Mouse (Mus musculus) granulocyte monocyte progenitor cell, adult 5-6 weeks (primary cell): ENCODE results near the gene Prr23a1. TPM values are rescaled to one million over a fixed set of nuclear protein-coding genes. Genes with fewer than 3 reads are reported as not detected.
"Not testable (repeated sequence)": the region's sequence is repeated elsewhere in the genome, so short reads cannot be mapped to it uniquely, and the experiment has no call there.

ENCODE experiments used
- ATAC-seq: replicated peaks from 2 replicates; pipeline ENCODE4 v1.8.0; 2016; ENCODE audit warnings: mild to moderate bottlenecking, moderate TSS enrichment, inconsistent platforms; ENCODE audit not compliant: poor library complexity, severe bottlenecking
- total RNA-seq, 2 experiments: library from RNA; stranded (forward) in 1 of 2; stranded (reverse) in 1 of 2; fragments of 200-712, 200-1000 nt in 1 of 2; fragments of >200 nt in 1 of 2; fragmentation: Nextera tagmentation in 1 of 2; gene quantifications; 2 replicates each; pipeline ENCODE4 v1.2.3; 2014 to 2017

Prr23a1 gene
- not detected in 2 replicates for total RNA-seq (2014; fragmentation: Nextera tagmentation)
- not detected in 2 replicates for total RNA-seq (2017)

DNA sequence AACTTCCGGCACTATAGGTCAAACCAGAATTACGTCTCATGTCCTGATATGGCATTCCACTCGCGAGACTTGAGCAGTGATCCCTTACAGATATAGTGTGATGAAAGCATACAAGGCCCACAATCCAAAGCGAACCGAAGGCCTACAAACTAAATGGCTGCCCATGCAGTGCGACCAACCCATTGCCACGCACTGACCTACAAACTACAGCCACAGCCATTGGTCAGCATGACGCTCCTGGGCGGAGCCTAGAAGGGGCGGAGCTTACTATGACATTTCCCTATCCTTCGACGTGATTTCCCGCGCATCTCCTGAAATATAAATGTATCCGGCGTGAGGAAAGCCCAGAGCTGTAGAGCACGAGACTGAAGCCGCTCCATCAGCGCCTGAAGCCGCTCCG is at the start of gene Prr23a1:
Gene Prr23a1 (plus strand): TSS at position 387 of the 400 bp plus-strand sequence.
- ATAC-seq, result no peak

DNA sequence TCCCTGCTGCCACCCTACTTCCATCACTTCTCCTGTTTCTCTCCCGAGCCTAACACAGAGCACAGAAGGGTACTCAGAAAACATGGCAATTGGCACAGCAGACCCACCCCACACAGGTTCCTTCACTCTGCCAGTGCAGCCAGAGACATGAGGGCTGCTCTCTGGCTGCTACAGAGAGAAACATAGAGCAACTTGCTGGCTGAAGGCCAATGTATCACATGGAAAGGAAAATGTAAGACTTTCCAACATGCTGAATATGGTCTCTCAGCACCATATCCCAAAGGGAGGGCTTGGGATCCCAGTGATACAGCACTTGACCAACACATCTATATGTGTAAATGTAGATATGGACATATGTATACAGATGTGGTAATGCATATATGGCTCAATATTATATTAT is 43.3 kb upstream of the Prr23a1 start:
- no peak for ATAC-seq

DNA sequence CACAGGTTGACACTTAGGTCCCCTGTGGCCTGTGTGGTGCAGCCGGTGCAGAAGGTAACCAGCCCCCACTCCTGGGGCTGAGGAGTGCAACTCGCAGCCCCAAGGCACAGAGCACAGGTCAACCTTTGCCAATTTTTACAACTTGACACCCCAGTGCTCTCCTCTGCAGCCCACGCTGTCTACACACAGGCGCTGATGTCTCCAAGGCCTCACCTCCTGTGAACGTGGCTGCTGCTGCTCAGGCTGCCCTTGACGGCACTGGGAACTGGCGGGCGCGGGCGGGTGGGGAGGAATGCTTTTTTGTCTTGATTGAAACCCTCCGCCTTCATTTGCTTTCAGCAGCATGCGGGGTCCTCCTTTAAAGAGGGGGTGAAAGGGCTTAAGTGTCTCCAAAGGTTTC is 38.3 kb upstream of the Prr23a1 start:
- no peak for ATAC-seq

- ATAC-seq, result no peak
These were observed 36.8 kb upstream of the Prr23a1 start for GRCm38 (mm10) chr9:98805511-98805910.

GRCm38 (mm10) chr9:98805934-98806333 is 36.4 kb upstream of the Prr23a1 start:
- ATAC-seq, result no peak

DNA sequence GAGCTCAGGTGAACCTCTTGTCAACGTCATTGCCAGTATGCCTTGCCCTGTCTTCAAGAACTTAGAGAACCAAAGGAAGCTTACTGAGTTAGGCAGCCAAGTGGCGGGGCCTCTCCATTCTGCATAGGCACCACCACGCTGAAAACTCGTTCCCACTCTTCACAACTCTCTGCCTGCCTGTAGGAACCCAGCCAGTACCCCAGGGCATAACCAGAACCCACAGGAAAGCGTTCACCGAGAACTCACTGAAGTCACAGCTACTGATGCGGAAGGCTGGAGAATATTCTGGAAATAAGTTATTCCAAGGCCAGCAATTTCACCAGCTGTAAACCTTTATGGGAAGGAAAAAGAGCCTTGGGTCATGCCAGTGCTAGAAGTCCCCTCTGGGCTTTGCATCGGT is 34.7 kb upstream of the Prr23a1 start:
- ATAC-seq, result no peak

DNA sequence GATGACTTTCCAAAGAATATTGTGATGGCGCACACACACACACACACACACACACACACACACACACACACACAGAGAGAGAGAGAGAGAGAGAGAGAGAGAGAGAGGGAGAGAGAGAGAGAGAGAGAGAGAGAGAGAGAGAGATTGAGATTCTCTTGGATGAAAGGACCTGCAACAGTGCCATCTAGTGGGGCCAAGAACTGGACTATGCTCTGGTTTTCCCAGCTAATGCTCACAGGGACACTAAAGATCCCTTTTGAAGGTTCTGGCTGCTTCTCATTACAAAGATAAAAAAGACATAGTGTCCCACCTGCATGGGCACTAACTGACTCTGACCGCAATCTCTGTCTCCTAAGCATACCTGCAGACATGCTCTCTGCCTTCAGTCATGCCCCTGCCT is 32.8 kb upstream of the Prr23a1 start:
- ATAC-seq, result not testable (repeated sequence)

- ATAC-seq, result no peak
These were observed 26.2 kb upstream of the Prr23a1 start for GRCm38 (mm10) chr9:98816066-98816465.

GRCm38 (mm10) chr9:98817592-98817991 is 24.7 kb upstream of the Prr23a1 start:
- no peak for ATAC-seq

GRCm38 (mm10) chr9:98818971-98819370 is 23.3 kb upstream of the Prr23a1 start:
- ATAC-seq, result no peak

GRCm38 (mm10) chr9:98819481-98819880 is 22.8 kb upstream of the Prr23a1 start:
- no peak for ATAC-seq

DNA sequence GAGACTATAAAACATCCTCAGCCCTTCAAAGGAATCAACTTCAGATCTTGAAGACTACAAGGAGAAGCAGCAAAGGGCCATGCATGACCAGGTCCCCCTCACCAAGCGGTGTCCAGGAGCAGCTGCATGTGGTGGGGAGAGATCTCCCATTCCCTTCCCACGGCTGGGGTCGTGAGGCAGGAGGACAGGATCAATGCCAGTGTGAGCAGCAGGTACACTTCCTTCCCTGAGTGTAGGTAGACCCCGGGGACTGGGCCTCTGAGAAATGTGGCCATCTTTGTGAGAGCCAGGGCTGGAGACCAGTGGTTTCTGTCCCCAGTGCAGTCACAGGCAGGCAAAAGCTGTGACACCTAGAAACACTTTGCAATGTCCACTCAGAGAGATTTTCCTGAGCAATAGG is 21.8 kb upstream of the Prr23a1 start:
- ATAC-seq, result no peak

GRCm38 (mm10) chr9:98821067-98821466 is 21.2 kb upstream of the Prr23a1 start:
- no peak for ATAC-seq

DNA sequence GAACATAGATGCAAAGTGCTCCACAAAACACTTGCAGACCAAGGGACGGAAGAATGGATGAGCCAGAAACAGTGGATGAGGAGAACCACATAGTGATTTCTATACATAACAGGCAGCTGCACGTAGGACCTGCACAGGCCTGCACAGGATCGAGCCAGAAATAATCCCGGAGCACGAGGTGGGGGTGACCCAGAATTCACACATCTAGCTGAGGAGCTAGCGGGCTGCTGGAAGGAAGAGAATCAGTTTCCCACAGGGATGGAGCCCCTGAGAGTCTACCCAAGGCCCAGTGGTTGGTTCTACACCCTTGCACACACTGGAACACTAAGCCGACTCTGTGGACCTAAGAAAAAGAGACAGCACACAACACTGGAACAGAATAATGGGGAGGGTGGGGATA is 18.5 kb upstream of the Prr23a1 start:
- no peak for ATAC-seq

DNA sequence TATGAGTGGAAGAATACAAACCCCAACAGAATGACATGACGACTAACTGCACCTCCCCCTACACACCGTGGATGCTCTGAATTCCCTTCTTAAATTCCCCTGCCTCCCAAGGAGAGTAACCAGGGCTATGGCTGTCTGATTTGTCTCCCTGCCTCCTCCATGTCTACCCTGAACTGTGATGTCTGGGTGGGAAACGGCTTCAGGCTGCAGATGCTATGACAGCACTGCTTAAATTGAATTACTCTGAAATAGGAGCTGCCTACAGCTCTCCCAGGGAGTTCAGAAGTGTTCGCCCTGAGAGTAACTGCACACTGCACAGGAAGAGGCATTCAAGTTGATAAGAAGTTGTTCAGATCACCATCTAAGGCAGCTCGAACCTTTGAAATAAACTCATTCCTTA is 12.8 kb upstream of the Prr23a1 start:
- ATAC-seq, result no peak

GRCm38 (mm10) chr9:98837537-98838074 is 4.7 kb upstream of the Prr23a1 start:
- no peak for ATAC-seq

- ATAC-seq, result no peak
These were observed 13.9 kb downstream of the Prr23a1 start, which contains the start of gene Prr23a2 for GRCm38 (mm10) chr9:98856210-98856609. TSS of gene Prr23a2 (plus strand) at chr9:98856494.

- no peak for ATAC-seq
These were observed 21.2 kb downstream of the Prr23a1 start for GRCm38 (mm10) chr9:98863463-98863862.

DNA sequence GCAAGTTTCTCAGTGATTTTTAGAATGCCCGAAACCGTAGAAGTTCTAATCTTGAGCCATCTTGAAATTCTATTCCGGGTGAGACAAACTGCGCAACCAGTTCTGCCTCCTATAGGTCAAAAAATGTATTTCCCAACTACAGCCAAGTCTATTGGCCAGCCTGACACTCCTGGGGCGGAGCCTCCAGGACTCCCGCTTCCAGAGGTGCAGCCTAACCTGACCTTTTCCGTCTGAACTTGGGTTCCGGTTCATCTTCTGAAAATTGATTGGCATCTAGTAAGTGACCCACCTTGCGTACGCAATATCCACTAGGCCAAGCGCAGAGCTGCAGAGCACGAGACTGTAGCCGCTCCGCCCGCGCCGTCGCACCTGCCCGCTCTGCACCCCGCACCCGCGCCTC is 22.3 kb downstream of the Prr23a1 start, which contains the start of gene Prr23a3:
Gene Prr23a3 (plus strand): TSS at position 197 of the 400 bp plus-strand sequence.
- ATAC-seq, result no peak
